Mouse (Mus musculus) hindbrain, embryonic 11.5 days (tissue): ENCODE measurements around the gene Nell1. TPM values are rescaled to one million over a fixed set of nuclear protein-coding genes. Genes with fewer than 3 reads are reported as not detected.

Source experiments
- ATAC-seq: fragments of 200-750 bp; cut with Nextera tagmentation; 2 replicates; pipeline ENCODE4 v1.8.0; 2017; ENCODE audit warnings: mild to moderate bottlenecking, moderate TSS enrichment, moderate library complexity; ENCODE audit not compliant: low FRiP score
- DNase-seq: peaks from one replicate; pipeline ENCODE4 v3.0.0-alpha.2; 2015; ENCODE audit warnings: low spot score
- H3K27ac ChIP-seq: fragments of 300-500 bp; sonication (generic); 2 replicates; pipeline ENCODE4 v1.5.1; 2014; ENCODE audit warnings: mild to moderate bottlenecking, low read depth, low read length
- H3K27me3 ChIP-seq: fragments of 300-500 bp; sonication (generic); 2 replicates; pipeline ENCODE4 v1.6.1; 2014; ENCODE audit warnings: mild to moderate bottlenecking, low read length, moderate library complexity, mixed read lengths; ENCODE audit not compliant: control insufficient read depth, insufficient read depth
- H3K36me3 ChIP-seq: fragments of 300-500 bp; sonication (generic); 2 replicates; pipeline ENCODE4 v1.6.1; 2014; ENCODE audit warnings: mild to moderate bottlenecking, low read length, moderate library complexity, mixed read lengths; ENCODE audit not compliant: control insufficient read depth, insufficient read depth
- H3K4me1 ChIP-seq: fragments of 300-500 bp; sonication (generic); replicated peaks from 2 replicates; pipeline ENCODE4 v1.6.1; 2014; ENCODE audit warnings: low read length, mixed read lengths; ENCODE audit not compliant: control insufficient read depth, insufficient read depth
- H3K4me2 ChIP-seq: fragments of 300-500 bp; sonication (generic); replicated peaks from 2 replicates; pipeline ENCODE4 v1.6.1; 2014; ENCODE audit warnings: mild to moderate bottlenecking, low read depth, low read length
- H3K4me3 ChIP-seq: fragments of 300-500 bp; sonication (generic); 2 replicates; pipeline ENCODE4 v1.5.1; 2014; ENCODE audit warnings: low read depth, low read length
- H3K9ac ChIP-seq: fragments of 300-500 bp; sonication (generic); 2 replicates; pipeline ENCODE4 v1.6.1; 2014; ENCODE audit warnings: low read depth, low read length
- H3K9me3 ChIP-seq: fragments of 300-500 bp; sonication (generic); 2 replicates; pipeline ENCODE4 v1.6.1; 2016; ENCODE audit warnings: low read length; ENCODE audit not compliant: control insufficient read depth
- WGBS: fragments of 180-500 bp; shearing (Covaris S2); extraction: QIAGEN DNeasy Blood & Tissue Kit; methylation state at CpG from one replicate; pipeline ENCODE4 v1.1.7; 2014; 5-methylcytosine and 5-hydroxymethylcytosine counted together
- polyA plus RNA-seq: library from polyadenylated mRNA; unstranded; fragments of >200 nt; fragmentation: Nextera tagmentation; extraction: Ambion mirVana; gene quantifications from 2 replicates; pipeline ENCODE4 v1.2.1, GENCODE M21; 2014

The Nell1 gene
- polyA plus RNA-seq, 1 experiment from 2014 or later = 3.1 TPM

GRCm38 (mm10) chr7:50241634-50242273, 267.1 kb downstream of the Nell1 start:
- H3K36me3 ChIP-seq = no peaks in the 10 kb centered on the region
- no peaks in the 10 kb centered on the region for H3K9me3 ChIP-seq
- no peaks in the 10 kb centered on the region for H3K4me1 ChIP-seq
- WGBS = 85% methylated on average over 5 of the region's 5 CpGs
- H3K4me2 ChIP-seq = no peak overlapping the region
- no peak overlapping the region for H3K4me3 ChIP-seq
- H3K9ac ChIP-seq = no peak overlapping the region
- no peak overlapping the region for H3K27ac ChIP-seq
- ATAC-seq (no peak), DNase-seq (no peak)
- H3K27me3 ChIP-seq = no peaks in the 10 kb centered on the region

- Histone ChIP-seq H3K9ac (no peak overlapping the region), H3K27ac (no peak overlapping the region), H3K4me1 (no peaks in the 10 kb centered on the region), H3K27me3 (no peaks in the 10 kb centered on the region), H3K4me3 (no peak overlapping the region), H3K36me3 (no peaks in the 10 kb centered on the region), H3K9me3 (no peaks in the 10 kb centered on the region), H3K4me2 (no peak overlapping the region)
- ATAC-seq = no peak
- no peak for DNase-seq
- 84% methylated on average over 3 of the region's 3 CpGs for WGBS
Observed at GRCm38 (mm10) chr7:50253166-50253565, 278.5 kb downstream of the Nell1 start.

- Histone ChIP-seq H3K4me2 (no peak overlapping the region), H3K4me3 (no peak overlapping the region), H3K4me1 (no peaks in the 10 kb centered on the region), H3K9me3 (no peaks in the 10 kb centered on the region), H3K9ac (no peak overlapping the region), H3K36me3 (no peaks in the 10 kb centered on the region), H3K27me3 (no peaks in the 10 kb centered on the region), H3K27ac (no peak overlapping the region)
- ATAC-seq (no peak), DNase-seq (no peak)
- 75% methylated on average over 3 of the region's 3 CpGs for WGBS
Observed at GRCm38 (mm10) chr7:50260016-50260415, 285.4 kb downstream of the Nell1 start.

GRCm38 (mm10) chr7:50295508-50295907, 320.8 kb downstream of the Nell1 start:
- WGBS = 87% methylated on average over 3 of the region's 3 CpGs
- ATAC-seq (no peak), DNase-seq (no peak)
- Histone ChIP-seq H3K9me3 (no peaks in the 10 kb centered on the region), H3K4me3 (no peak overlapping the region), H3K9ac (no peak overlapping the region), H3K4me2 (no peak overlapping the region), H3K4me1 (no peaks in the 10 kb centered on the region), H3K27me3 (no peaks in the 10 kb centered on the region), H3K27ac (no peak overlapping the region), H3K36me3 (no peaks in the 10 kb centered on the region)

- ATAC-seq = no peak
Observed at GRCm38 (mm10) chr7:50338226-50338625, 363.6 kb downstream of the Nell1 start.

GRCm38 (mm10) chr7:50338757-50339156, 364.1 kb downstream of the Nell1 start:
- Histone ChIP-seq H3K36me3 (no peaks in the 10 kb centered on the region), H3K4me1 (no peaks in the 10 kb centered on the region), H3K9ac (no peak overlapping the region), H3K27ac (no peak overlapping the region), H3K4me2 (no peak overlapping the region), H3K27me3 (no peaks in the 10 kb centered on the region), H3K4me3 (no peak overlapping the region), H3K9me3 (no peaks in the 10 kb centered on the region)
- DNase-seq (no peak), ATAC-seq (no peak)
- 84% methylated on average over 5 of the region's 5 CpGs for WGBS

More at GRCm38 (mm10) chr7:50338226-50338625, 363.6 kb downstream of the Nell1 start:
- no peaks in the 10 kb centered on the region for H3K27me3 ChIP-seq
- 81% methylated on average over 5 of the region's 5 CpGs for WGBS
- H3K9ac ChIP-seq = no peak overlapping the region
- no peak for DNase-seq
- H3K4me1 ChIP-seq = no peaks in the 10 kb centered on the region
- no peak overlapping the region for H3K4me3 ChIP-seq
- H3K4me2 ChIP-seq = no peak overlapping the region
- no peaks in the 10 kb centered on the region for H3K9me3 ChIP-seq
- no peaks in the 10 kb centered on the region for H3K36me3 ChIP-seq
- no peak overlapping the region for H3K27ac ChIP-seq

- no peak overlapping the region for H3K4me2 ChIP-seq
- no peak overlapping the region for H3K27ac ChIP-seq
- no peaks in the 10 kb centered on the region for H3K27me3 ChIP-seq
- no peaks in the 10 kb centered on the region for H3K36me3 ChIP-seq
- H3K9me3 ChIP-seq = no peaks in the 10 kb centered on the region
- no peak for ATAC-seq
- H3K9ac ChIP-seq = no peak overlapping the region
- DNase-seq = no peak
- WGBS = 55% methylated on average over 2 of the region's 2 CpGs
- no peak overlapping the region for H3K4me3 ChIP-seq
- no peaks in the 10 kb centered on the region for H3K4me1 ChIP-seq
Observed at GRCm38 (mm10) chr7:50351564-50351963, 376.9 kb downstream of the Nell1 start.

GRCm38 (mm10) chr7:50357213-50357612, 382.5 kb downstream of the Nell1 start:
- Histone ChIP-seq H3K36me3 (no peaks in the 10 kb centered on the region), H3K4me2 (no peak overlapping the region), H3K4me1 (no peaks in the 10 kb centered on the region), H3K4me3 (no peak overlapping the region), H3K9me3 (no peaks in the 10 kb centered on the region), H3K9ac (no peak overlapping the region), H3K27ac (no peak overlapping the region), H3K27me3 (no peaks in the 10 kb centered on the region)
- DNase-seq = peak; percentile 4
- WGBS = 27% methylated on average over 2 of the region's 2 CpGs
- ATAC-seq = 0 out of 2 replicates have a peak, but pooled peaks have one; percentile 38

GRCm38 (mm10) chr7:50362039-50362438, 387.4 kb downstream of the Nell1 start:
- Histone ChIP-seq H3K36me3 (no peaks in the 10 kb centered on the region), H3K4me1 (no peaks in the 10 kb centered on the region), H3K27me3 (no peaks in the 10 kb centered on the region), H3K9ac (no peak overlapping the region), H3K4me3 (no peak overlapping the region), H3K4me2 (no peak overlapping the region), H3K9me3 (no peaks in the 10 kb centered on the region), H3K27ac (no peak overlapping the region)
- ATAC-seq (no peak), DNase-seq (peak; percentile 1)
- 19% methylated on average over 2 of the region's 2 CpGs for WGBS
